Mouse (Mus musculus) ES-E14 (cell line): ENCODE data around the gene Lmnb2.

Experiments used
- HCFC1 ChIP-seq: IDR thresholded peaks from 2 replicates; pipeline ENCODE4 v1.6.1; 2012; ENCODE audit warnings: low read length, inconsistent platforms, borderline replicate concordance; ENCODE audit not compliant: insufficient read depth
- MAFK ChIP-seq: IDR thresholded peaks from 2 replicates; pipeline ENCODE4 v1.6.1; 2014; ENCODE audit warnings: mild to moderate bottlenecking, low read depth, low read length, inconsistent platforms; ENCODE audit not compliant: insufficient read depth
- ZNF384 ChIP-seq: IDR thresholded peaks from 2 replicates; pipeline ENCODE4 v1.6.1; 2012; ENCODE audit warnings: low read depth, low read length, inconsistent platforms

DNA sequence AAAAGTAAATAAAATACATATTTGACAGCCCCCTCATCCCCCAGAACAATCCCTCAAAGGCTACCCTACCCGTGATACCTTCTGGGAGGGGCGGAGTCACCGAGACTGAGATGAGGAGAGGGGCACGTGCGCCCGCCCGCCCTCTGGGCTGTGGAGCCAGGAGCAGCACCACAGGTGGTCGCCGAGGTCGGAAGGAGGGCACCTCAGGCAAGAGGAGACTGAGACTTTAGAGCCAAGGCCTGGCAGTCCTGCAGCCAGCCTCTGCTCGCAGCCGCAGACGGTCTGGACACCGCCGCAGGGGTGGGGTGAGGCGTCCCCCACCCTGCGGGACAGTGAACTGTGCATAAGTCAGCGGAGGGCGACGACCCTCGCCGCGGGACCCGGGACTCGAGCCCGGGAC lies 13.7 kb upstream of the Lmnb2 start:
- TF ChIP-seq MAFK (no peak), HCFC1 (no peak), ZNF384 (no peak)
